Mouse (Mus musculus): ENCODE data around the gene Ehbp1. TPM values are rescaled to one million over a fixed set of nuclear protein-coding genes. Genes with fewer than 3 reads are reported as not detected.
A peak's percentile ranks its signal among the peaks of the same experiment; 100 is the strongest.

Ehbp1 gene
- total RNA-seq, 2 experiments from 2014 or later = 15.1 to 17.4 TPM

DNA sequence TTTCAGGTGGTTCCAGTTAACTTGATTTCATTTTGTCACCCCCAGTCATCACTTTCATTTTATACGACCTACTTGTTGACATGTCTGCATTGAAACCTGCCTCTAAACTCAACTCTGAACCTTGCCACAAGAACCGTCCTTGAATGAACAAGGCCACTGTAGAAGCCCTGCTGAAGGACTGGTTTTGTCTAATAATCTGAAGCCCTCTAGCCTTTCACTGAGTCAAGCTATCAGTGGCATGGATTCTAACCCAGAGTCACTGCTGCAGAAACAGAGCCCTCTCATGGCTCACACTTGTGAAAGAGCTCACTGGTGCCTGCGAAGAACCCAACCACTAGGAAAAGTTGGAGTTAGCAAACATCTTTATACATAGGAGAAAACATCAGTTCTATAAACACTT lies 142.2 kb downstream of the Ehbp1 start:
- no peak for DNase-seq (ENCODE audit: low spot score in 2 of 2)

DNA sequence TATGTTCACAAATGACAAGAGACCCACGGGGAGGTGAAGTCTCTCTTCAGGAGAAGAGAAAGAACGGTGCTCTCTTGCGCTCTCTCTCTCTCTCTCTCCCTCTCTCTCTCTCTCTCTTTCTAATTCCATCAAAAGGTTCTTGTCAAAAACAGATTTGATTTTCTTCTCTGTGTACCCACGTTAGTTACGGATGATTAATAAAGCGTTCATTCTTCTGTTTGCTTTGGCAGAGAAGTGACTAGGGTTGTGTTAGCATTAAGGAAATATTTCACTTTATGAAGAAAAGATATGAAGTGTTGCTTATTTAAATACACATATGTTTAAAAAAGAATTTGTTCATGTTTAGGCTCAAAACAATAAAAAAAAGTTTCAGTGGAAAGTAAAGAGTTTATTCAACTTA lies 143.7 kb downstream of the Ehbp1 start:
- no peak for DNase-seq (ENCODE audit: low spot score in 2 of 2)

DNA sequence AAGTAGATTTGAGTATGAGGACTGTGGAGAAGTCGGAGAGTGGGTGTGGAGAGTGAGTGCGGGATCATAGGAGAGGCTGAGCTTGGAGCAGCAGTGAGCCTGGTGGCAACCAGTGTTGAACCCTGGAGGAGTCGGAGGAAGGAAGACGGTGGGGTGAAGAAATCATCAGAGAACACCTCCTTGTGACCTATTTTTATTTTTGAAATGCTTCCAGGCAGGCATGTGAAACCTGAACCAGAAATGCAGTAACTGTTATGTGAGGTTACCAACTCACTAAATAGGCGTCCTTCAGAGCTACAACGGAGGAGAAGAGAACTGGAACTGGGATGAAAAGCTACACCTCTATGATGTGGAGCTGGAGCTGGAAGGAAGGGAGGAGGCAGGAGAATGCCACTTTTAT lies 144.2 kb downstream of the Ehbp1 start:
- DNase-seq (ENCODE audit: low spot score in 2 of 2) = no peak

DNA sequence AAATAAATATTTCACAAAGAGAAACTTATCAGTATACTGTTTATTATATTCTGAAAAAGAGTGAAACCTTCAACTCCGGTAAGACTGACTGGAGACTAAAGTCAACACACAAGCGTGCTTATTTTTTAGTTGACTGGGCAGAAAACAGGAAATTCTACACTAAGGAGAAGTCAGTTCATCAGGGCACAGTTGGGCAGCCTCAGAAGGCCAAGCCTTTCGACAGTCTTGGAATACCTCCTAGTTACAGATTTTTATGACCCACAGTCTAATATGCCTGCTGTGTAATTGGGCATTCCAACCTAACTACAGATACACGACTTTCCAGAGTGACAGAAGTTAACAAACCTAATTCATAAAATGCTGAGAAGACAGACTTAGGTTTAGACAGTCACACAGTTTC lies 145.3 kb downstream of the Ehbp1 start:
- DNase-seq (ENCODE audit: low spot score in 2 of 2) = no peak

DNA sequence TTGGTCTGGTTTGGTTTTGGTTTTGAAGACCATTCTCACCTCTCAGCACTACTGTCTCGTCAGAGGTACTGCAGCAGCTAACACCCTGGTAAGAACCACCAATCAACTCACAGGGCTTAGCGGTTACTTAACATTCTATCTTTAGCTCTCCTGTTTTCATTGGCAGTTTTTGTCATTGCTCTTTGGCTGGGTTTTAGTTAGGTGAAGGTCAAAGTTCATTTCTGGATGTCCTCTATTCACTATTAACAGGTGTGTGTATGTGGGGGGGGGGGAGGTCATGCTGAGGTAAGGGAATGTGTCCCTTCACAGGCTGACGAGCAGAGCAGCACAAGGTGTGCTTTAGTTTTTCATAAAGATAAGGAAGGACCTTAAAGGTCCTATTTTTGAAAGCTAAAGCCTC lies 147.5 kb downstream of the Ehbp1 start:
- DNase-seq (ENCODE audit: low spot score in 2 of 2) = no peak

DNA sequence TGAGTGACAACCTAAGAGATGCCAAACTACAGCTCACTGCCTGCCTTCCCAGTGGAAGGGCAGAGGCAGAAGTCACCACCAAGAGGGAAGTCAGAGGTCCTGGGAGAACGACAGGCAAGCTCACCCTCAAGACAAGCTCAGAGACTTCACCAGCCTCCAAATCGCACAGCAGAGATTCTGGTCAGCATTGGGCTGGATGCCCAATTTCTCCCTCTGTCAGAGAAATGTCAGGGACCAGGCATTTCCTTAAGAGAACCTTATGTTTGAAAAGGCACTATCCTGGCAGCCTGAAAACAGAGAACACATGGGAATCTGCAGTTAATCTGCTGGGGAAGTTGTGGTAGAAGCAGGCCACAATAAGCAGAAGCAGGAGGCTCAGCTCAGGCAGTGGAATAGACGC lies 151.5 kb downstream of the Ehbp1 start:
- no peak for DNase-seq (ENCODE audit: low spot score in 2 of 2)

DNA sequence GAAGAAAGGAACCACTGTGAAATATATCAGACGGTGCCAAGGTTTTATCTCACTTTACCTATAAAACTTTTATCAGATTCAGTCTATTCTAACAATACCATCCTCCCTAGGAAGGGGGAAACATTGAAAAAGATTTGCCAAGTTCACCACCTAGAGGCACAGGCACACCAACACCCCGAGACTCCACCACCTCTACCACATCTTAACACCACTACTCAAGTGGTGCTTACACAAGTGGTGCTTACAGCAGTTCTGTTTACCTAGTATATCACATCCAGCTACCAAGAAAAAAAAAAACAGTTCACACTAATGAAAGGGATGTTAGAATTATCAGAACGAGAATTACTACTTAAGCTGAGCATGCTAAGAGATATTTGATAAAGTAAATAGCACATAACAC lies 152.1 kb downstream of the Ehbp1 start:
- no peak for DNase-seq (ENCODE audit: low spot score in 2 of 2)

DNA sequence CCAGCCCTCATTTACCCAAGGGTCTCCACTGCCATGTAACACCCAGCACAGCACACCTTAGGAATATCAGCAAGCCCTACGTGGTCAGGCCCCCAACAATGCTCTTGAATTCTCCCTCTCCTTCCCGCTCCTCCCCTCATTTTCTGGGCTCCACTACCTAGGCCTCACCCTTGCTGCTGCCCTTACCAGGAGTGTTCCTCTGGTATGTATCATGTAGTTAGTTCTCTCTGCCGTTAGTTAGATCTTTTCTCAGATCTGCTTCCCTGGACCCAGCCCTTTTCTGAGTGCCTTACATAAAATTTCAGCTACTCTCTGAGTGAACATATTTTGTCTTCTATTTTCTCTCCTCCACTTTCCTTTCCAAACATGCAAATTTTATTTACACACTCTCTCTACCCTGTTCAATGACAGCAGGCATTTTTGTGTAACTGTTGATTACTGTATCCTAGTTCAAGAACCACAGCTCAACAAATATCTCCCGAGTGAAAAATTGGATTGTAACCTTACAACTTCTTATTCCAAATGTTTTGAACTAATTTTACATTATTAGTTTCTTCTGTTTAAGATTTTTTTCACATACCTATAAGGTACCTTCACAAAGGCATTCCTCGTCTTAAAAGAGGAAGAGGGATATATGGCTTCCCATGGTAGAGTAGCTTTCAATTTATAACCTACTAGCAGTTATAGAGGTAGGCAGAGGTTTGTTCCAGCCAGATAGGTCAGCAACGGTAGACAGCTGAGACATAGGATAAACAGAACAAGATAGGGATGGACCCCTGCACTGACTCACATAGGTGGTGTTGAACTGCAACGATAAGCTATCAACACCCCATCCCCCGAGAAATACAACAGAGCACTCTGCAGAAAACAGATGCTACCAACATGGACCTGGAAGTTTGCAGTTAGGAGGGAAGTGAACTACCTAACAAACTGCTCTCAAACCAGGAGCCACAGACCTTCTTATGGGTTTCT lies 160.3 kb downstream of the Ehbp1 start:
- DNase-seq (ENCODE audit: low spot score in 2 of 2) = no peak

DNA sequence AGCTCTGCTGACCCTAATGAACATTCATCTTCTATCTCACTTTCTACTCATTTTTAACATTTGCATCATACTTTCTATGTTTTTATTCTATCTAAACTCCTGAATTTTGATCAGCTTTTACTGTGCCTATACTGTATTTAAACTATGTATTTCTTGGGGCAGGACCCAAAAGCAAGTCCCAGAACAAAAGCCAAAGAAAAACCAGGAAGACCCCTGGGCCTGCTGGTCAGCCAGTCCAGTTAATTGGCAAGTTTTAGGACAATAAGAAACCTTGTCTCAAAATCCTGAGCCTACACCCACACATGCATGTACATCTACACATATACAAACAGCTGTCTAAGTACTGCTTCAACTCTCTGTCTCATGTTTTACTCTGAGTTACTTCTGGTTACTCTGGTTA lies 161.9 kb downstream of the Ehbp1 start:
- no peak for DNase-seq (ENCODE audit: low spot score in 2 of 2)

DNA sequence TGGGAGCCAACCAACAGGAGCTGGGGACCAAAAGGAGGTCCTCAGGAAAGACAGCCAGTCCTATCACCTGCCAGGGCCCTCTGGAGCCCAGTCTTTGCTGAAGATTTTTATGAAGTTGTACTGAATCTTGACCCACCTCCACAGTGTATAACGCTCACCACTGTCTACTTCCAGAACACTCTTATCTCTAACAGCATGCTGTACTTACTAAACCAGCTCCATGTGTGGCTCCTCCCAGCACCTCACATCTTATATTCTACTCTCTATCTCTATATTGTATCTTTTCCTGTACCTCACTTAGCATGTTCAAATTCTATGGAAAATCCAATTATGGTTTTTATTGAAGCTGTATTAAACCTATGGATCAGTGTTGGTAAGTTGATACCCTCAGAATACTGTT lies 163.5 kb downstream of the Ehbp1 start:
- DNase-seq (ENCODE audit: low spot score in 2 of 2) = no peak

DNA sequence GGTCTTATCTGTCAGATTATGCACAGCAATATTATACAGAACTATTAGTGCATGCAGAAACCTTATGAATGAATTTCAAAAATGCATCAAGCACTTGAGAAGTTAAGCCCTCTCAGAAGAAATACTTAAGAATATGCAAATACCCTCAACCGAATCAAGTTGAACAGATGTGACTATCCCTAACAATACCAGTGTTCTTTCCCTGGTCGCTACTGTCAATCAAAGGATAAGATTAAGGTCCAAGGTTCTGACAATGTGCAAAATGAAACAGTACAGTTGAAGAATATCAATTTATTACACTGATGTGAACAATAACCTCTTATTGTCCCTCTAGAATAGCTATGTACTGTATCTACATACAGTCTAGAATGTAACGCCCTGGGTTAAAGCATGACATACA lies 167.8 kb downstream of the Ehbp1 start:
- no peak for DNase-seq (ENCODE audit: low spot score in 2 of 2)

DNA sequence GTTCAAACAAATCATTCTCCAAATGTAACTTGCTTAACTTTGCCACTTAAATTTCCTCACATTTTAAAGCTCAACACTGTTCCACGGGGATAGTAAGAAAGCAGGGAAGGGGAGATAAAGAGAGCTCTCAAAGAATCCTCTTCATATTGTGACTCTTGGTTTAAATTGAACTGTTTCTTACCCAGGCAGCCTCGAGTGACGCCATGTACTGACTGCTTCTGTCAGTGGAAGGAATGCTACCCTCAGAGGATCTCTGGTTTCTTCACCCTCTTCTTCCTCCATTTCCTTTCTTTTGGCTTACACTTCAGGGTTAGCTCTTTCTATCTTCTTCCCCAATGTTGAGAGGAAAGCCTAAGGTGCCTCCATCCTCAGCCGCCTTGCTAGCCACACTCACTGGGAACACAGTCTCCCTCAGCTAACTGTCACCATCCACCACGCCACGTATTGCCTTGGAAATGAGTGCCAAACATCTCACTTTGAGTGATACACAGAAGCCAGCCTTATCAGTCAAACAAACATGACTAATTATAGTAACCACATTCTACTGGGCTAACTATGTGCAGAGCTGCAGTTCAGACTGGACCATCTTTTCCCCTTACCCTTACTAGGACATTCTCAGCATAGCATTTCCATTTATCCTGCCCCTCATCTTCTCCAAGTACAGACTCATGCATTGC lies 171.0 kb downstream of the Ehbp1 start:
- DNase-seq (ENCODE audit: low spot score in 2 of 2) = no peak

DNA sequence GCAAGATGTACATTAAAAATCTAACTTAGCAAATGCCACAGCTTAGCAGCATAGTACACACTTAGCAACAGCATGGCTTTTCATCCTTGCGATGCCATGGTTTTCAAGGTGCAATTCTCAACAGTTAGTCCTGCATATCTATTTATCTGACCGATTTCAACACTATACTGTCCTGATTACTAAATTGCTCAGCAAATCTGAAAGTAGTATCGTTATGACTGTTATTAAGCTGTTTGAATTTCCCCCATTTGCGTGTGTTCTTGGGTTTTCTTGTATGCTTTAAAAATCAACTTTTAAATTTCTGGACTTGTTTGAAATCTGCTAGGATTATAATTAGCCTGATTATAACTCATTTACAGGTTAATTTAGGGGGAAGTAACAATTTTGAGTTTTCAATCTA lies 184.2 kb downstream of the Ehbp1 start:
- no peak for DNase-seq (ENCODE audit: low spot score in 2 of 2)

DNA sequence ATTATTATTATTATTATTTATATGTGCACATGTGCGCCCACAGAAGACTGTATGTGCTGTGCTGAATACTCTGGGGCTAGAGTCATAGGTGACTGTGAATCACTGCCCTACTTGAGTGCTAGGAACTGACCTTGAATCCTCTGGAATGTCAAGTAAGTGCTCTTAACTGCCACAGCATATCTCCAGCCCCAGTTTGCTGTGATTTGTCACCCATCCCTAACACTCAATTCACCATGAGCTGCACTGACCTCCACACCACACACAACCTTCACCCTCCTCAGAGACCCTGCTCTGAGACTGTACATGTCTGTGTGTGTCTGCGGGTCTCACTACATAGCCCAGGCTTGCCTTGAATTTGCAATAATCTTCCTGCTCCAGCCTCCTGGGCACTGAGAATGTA lies 185.9 kb downstream of the Ehbp1 start:
- DNase-seq (ENCODE audit: low spot score in 2 of 2) = peak in 1 of 2 experiments; percentile 13

DNA sequence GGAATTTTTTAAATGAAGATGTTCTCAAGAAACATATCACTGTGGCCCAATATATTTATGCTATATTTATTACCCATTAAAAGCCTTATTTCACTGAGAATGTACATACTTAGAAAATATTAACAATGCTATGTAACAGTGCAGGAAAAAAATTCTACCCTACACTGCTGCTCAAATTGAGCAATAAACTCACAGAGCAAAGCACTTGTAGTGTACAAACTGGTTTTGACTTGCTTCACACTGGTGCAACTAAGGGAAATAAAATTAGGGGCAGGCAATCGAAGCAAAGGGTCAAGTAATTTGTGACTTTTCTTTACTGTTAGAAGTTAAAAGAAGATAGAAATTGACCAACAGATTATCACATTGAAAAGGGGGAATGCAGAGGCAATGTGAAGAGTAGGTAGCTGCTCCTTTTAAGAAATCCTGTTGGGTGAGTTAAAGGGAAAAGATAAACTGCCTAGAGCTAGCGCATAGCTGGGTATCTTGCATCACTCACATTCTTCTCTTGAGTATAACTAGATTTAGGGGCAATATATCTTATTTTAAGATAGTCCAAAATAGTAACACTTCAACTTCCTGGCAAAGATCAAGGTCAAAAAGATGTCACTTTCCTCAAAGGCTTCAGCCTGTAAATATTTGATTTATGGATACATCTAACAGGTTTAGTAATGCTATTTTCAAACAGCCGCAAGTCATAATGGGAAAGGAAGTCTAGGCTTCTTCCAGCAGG lies 186.6 kb downstream of the Ehbp1 start:
- DNase-seq (ENCODE audit: low spot score in 2 of 2) = no peak

DNA sequence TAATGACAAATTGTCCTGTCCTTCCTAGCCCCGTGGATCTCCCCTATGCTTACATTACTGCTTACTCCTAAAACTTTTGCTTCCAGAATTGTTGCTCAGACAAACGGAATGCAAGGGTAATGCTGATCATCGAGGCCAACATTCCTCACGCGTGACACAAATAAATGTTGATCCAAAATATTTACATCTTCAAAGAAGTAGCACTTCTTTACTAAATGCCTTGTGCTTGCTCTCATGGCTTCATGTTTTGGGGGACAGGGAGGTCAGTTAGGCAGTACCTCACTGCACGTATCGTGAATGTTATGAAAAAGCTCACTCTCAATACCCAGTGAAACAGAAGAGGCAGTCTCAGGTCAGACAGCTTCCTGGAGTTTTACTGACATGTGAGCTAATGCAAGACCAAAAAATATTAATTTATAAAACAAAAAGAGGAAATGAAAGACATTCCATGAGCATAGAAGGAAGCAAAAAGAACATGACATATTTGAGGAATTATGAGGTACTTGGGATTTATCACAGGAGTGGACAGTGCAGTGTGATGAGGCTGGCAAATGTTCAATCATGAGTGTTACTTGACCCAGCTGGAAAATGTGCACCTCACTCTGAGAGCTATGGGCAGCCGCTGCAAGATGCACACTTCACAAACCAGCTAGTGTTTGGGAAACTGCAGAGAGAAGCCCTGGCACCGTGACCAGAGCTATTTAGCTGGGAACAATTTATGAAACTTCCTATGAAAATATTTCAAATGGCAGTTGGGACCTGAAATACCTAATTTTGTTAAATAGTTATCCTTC lies 187.4 kb downstream of the Ehbp1 start:
- DNase-seq (ENCODE audit: low spot score in 2 of 2) = no peak

DNA sequence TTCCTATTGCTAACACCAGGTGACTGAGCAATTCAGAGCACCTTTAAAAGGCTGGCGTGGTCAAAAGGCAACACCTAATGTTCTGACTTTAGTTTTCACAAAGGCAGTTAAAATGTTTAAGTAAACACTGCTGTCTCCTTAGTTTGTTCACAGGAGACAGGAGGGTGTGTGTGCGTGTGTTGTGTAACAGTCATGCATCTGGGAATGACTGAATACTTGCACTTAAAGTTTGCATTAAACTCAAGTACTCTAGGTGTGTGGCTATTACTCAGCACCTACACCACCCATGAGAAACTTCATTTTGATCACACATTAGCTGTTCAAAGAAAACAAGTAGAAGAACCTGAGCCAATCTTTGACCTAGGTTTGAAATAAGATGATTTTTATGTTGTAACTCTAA lies 201.4 kb downstream of the Ehbp1 start:
- no peak for DNase-seq (ENCODE audit: low spot score in 2 of 2)

DNA sequence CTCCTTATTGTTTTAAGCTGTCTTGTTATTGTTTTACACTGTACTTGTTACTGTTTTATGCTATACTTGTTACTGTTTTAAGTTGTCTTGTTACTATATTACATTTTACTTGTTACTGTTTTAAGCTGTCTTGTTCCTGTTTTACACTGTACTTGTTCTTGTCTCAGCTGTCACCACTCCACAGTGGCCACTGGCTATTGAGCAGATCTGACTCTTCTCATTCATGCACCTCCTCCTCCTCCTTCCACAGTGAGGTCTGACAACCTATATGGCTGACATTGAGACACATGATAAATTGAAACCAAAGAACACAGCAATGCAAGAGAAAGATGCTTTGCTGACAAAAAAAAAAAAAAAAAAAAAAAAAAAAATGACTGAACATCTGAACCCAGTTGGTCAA lies 203.6 kb downstream of the Ehbp1 start:
- no peak for DNase-seq (ENCODE audit: low spot score in 2 of 2)

DNA sequence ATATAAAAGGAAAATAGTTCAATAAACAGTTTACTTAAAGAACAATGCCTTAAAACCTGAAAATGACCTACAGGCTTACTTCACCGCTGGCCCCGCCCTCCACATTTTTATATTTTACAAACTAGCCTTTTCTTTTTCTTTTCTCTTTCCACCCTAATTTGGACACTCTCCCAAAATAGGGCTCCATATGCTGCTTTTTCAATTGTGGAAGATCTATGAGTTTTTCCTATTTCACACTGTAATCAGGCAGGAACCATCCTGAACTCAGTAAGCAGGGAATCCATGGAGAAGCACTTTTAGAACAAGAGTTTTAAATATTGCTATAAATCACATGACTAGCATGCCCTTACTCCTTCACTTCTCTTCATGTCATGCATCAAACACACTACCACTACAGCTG lies 216.9 kb downstream of the Ehbp1 start:
- DNase-seq (ENCODE audit: low spot score in 2 of 2) = no peak

DNA sequence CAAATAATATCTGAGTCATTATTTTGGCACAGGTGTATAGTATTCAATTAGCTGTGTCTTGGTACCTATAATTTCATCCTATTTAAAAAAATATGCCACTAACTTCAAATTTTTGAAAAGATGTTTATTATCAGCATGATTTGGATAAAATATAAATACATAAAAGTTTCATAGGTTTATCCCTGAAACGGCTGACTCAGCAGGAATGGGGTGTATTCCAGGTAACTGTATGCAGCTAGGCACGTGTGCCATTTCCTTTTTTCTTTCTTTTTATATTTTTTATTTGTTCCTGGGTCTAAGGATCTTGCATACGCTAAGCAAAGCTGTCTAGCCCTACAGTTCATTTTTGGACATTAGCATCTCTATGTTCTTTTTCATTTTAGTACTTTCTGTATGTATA lies 223.2 kb downstream of the Ehbp1 start:
- DNase-seq (ENCODE audit: low spot score in 2 of 2) = no peak

DNA sequence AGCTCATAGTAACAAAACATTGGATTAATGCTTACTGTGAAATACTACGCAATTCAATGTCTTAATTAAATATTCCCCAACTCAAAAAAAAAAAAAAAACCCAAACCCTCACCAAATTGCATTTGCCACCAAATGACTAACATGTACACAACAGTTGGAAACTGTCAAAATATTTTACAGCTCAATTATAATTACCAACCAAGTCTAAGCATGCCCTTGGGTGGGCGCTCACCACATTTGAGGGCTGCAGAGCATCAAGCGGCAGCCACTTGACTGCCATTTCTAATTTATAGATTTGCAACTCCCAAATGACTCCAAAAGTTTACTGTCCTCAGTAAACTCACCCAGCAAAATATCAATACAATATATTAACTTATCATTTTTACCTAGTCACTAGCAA lies 229.9 kb downstream of the Ehbp1 start:
- DNase-seq (ENCODE audit: low spot score in 2 of 2) = no peak

All from adrenal gland, adult 18-20 months (tissue).